Mouse (Mus musculus) gastrocnemius, adult 18-20 months (tissue): ENCODE measurements at regions not wholly inside any gene's neighbourhood (a gene's known extent, or its start where the extent isn't known, plus 50 kb on each side); places are given as distances from the start of the nearest gene placed in this dataset.
A peak's percentile ranks its signal among the peaks of the same experiment; 100 is the strongest.

Experiments
- DNase-seq: peaks from one replicate; pipeline ENCODE4 v3.0.0; 2021; ENCODE audit warnings: low spot score

GRCm38 (mm10) chr4:124254446-124255182 is 336.8 kb upstream of the 4930535I16Rik start:
- DNase-seq, result no peak

- DNase-seq, result no peak
Observed at GRCm38 (mm10) chr4:124241600-124241999, 323.8 kb upstream of the 4930535I16Rik start.

GRCm38 (mm10) chr4:124236476-124236875 is 318.7 kb upstream of the 4930535I16Rik start:
- peak; percentile 3 for DNase-seq

- DNase-seq, result peak; percentile 25
Observed at GRCm38 (mm10) chr4:124228537-124228936, 310.7 kb upstream of the 4930535I16Rik start.

- DNase-seq, result no peak
Observed at GRCm38 (mm10) chr4:124223646-124224500, 306.1 kb upstream of the 4930535I16Rik start.

GRCm38 (mm10) chr4:124221736-124222135 is 303.9 kb upstream of the 4930535I16Rik start:
- DNase-seq, result no peak

GRCm38 (mm10) chr4:124217206-124217605 is 299.4 kb upstream of the 4930535I16Rik start:
- DNase-seq, result peak; percentile 11

- DNase-seq, result no peak
Observed at GRCm38 (mm10) chr4:124216351-124216750, 298.5 kb upstream of the 4930535I16Rik start.

- no peak for DNase-seq
Observed at GRCm38 (mm10) chr4:124215077-124215476, 297.3 kb upstream of the 4930535I16Rik start.

- no peak for DNase-seq
Observed at GRCm38 (mm10) chr4:124210103-124210502, 292.3 kb upstream of the 4930535I16Rik start.

GRCm38 (mm10) chr4:124206480-124206879 is 288.7 kb upstream of the 4930535I16Rik start:
- no peak for DNase-seq

GRCm38 (mm10) chr4:124203736-124204135 is 285.9 kb upstream of the 4930535I16Rik start:
- no peak for DNase-seq

- no peak for DNase-seq
Observed at GRCm38 (mm10) chr4:124199884-124200844, 282.3 kb upstream of the 4930535I16Rik start.

- no peak for DNase-seq
Observed at GRCm38 (mm10) chr4:124198832-124199231, 281.0 kb upstream of the 4930535I16Rik start.

- no peak for DNase-seq
Observed at GRCm38 (mm10) chr4:124196711-124197110, 278.9 kb upstream of the 4930535I16Rik start.

- DNase-seq, result no peak
Observed at GRCm38 (mm10) chr4:124193059-124193721, 275.4 kb upstream of the 4930535I16Rik start.

- no peak for DNase-seq
Observed at GRCm38 (mm10) chr4:124190775-124191174, 273.0 kb upstream of the 4930535I16Rik start.

GRCm38 (mm10) chr4:124189993-124190385 is 272.2 kb upstream of the 4930535I16Rik start:
- no peak for DNase-seq

- DNase-seq, result no peak
Observed at GRCm38 (mm10) chr4:124189352-124189992, 271.6 kb upstream of the 4930535I16Rik start.

- DNase-seq, result no peak
Observed at GRCm38 (mm10) chr4:124187108-124187507, 269.3 kb upstream of the 4930535I16Rik start.
